Mouse (Mus musculus): ENCODE results near the gene Lgals2.
A peak's percentile ranks its signal among the peaks of the same experiment; 100 is the strongest.

The Lgals2 gene

GRCm38 (mm10) chr15:78815314-78816073 lies 39.8 kb downstream of the Lgals2 start:
- DNase-seq (ENCODE audit: low spot score), result no peak

GRCm38 (mm10) chr15:78813603-78814002 lies 41.7 kb downstream of the Lgals2 start:
- DNase-seq (ENCODE audit: low spot score), result no peak

- no peak for DNase-seq (ENCODE audit: low spot score)
These were observed 45.2 kb downstream of the Lgals2 start for GRCm38 (mm10) chr15:78810146-78810545.

GRCm38 (mm10) chr15:78809739-78810138 lies 45.6 kb downstream of the Lgals2 start:
- no peak for DNase-seq (ENCODE audit: low spot score)

- no peak for DNase-seq (ENCODE audit: low spot score)
These were observed 46.3 kb downstream of the Lgals2 start for GRCm38 (mm10) chr15:78808980-78809379.

- peak; percentile 51 for DNase-seq (ENCODE audit: low spot score)
These were observed 48.2 kb downstream of the Lgals2 start for GRCm38 (mm10) chr15:78807141-78807540.

- DNase-seq (ENCODE audit: low spot score), result peak; percentile 50
These were observed 48.7 kb downstream of the Lgals2 start for GRCm38 (mm10) chr15:78806614-78807013.

GRCm38 (mm10) chr15:78805351-78805750 lies 50.0 kb downstream of the Lgals2 start:
- no peak for DNase-seq (ENCODE audit: low spot score)

GRCm38 (mm10) chr15:78804326-78804725 lies 51.0 kb downstream of the Lgals2 start:
- no peak for DNase-seq (ENCODE audit: low spot score)

GRCm38 (mm10) chr15:78803499-78803900 lies 51.8 kb downstream of the Lgals2 start:
- peak; percentile 74 for DNase-seq (ENCODE audit: low spot score)

GRCm38 (mm10) chr15:78802776-78803391 lies 52.4 kb downstream of the Lgals2 start, which contains the start of gene Card10:
Gene Card10, minus strand, starts transcription at chr15:78803042.
- peak; percentile 73 for DNase-seq (ENCODE audit: low spot score)

- DNase-seq (ENCODE audit: low spot score), result peak; percentile 67
These were observed 53.2 kb downstream of the Lgals2 start for GRCm38 (mm10) chr15:78801971-78802741.

GRCm38 (mm10) chr15:78801571-78801970 lies 53.8 kb downstream of the Lgals2 start:
- no peak for DNase-seq (ENCODE audit: low spot score)

Data from MN1 (cell line).